Mouse (Mus musculus) cerebellum, adult 2 months (tissue): ENCODE results near the gene Kif3c. TPM values are rescaled to one million over a fixed set of nuclear protein-coding genes. Genes with fewer than 3 reads are reported as not detected.
A peak's percentile ranks its signal among the peaks of the same experiment; 100 is the strongest.

Source experiments
- DNase-seq, 2 experiments: peaks; one replicate each; pipeline ENCODE4 v3.0.0; 2021
- H3K27ac ChIP-seq: fragments of 200-500 bp; 2 replicates; pipeline ENCODE4 v1.5.1; 2012; ENCODE audit warnings: low read length, control low read depth, inconsistent platforms; ENCODE audit not compliant: insufficient read depth
- H3K27me3 ChIP-seq: fragments of 200-500 bp; 2 replicates; pipeline ENCODE4 v1.6.1; 2012; ENCODE audit warnings: inconsistent platforms, mild to moderate bottlenecking, low read length, moderate library complexity; ENCODE audit not compliant: control insufficient read depth, insufficient read depth
- H3K4me1 ChIP-seq: fragments of 200-500 bp; 2 replicates; pipeline ENCODE4 v1.6.1; 2011; ENCODE audit warnings: low read length; ENCODE audit not compliant: control insufficient read depth, insufficient read depth
- H3K4me3 ChIP-seq: fragments of 200-500 bp; replicated peaks from 2 replicates; pipeline ENCODE3; 2011; ENCODE audit warnings: mild to moderate bottlenecking, low read depth, low read length, control low read depth; ENCODE audit not compliant: insufficient read depth
- CTCF ChIP-seq: fragments of 200-500 bp; IDR thresholded peaks from 2 replicates; pipeline ENCODE4 v1.5.1; 2011; ENCODE audit warnings: low read depth, mild to moderate bottlenecking, control low read depth, low read length, moderate library complexity, borderline replicate concordance; ENCODE audit not compliant: insufficient read depth
- POLR2A ChIP-seq: fragments of 200-500 bp; IDR thresholded peaks from 2 replicates; pipeline ENCODE4 v1.6.1; 2011; ENCODE audit warnings: low read length, control low read depth, borderline replicate concordance; ENCODE audit not compliant: insufficient read depth
- WGBS: fragments of 180-500 bp; shearing (Covaris S2); methylation state at CpG from one replicate; pipeline ENCODE4 v1.1.7; 2018; 5-methylcytosine and 5-hydroxymethylcytosine counted together
- polyA plus RNA-seq: library from polyadenylated mRNA; depleted of rRNA; stranded (reverse); fragments of >200 nt; gene quantifications from 2 replicates; pipeline ENCODE4 v1.2.3, GENCODE M21; 2012

Gene Kif3c
- polyA plus RNA-seq, 1 experiment, result 118 TPM

DNA sequence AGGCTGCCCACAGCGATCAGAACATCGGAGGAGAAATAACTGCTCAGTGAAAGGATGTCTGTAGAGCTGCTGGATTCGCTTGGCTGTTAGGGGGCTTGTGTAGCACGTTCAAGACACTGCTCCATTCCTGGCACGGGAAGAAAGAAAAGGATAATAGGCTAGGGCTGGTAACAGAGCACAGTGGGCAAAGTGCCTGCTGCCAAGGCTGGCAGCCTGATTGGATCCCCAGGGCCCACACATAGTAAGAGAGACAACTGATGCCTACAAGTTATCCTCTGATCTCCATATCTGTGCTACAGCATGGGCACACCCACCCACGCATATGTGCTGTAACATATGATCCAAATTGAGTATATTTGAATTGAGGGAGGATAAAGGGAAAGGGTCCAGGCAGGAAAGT lies 41.7 kb downstream of the Kif3c start:
- DNase-seq, result no peak
- H3K4me3 ChIP-seq, result no peak overlapping the region
- no peak overlapping the region for H3K27ac ChIP-seq
- TF ChIP-seq POLR2A (no peak), CTCF (no peak)
- H3K4me1 ChIP-seq, result no peaks in the 10 kb centered on the region
- 22% methylated on average over 6 of the region's 6 CpGs for WGBS
- H3K27me3 ChIP-seq, result no peaks in the 10 kb centered on the region

DNA sequence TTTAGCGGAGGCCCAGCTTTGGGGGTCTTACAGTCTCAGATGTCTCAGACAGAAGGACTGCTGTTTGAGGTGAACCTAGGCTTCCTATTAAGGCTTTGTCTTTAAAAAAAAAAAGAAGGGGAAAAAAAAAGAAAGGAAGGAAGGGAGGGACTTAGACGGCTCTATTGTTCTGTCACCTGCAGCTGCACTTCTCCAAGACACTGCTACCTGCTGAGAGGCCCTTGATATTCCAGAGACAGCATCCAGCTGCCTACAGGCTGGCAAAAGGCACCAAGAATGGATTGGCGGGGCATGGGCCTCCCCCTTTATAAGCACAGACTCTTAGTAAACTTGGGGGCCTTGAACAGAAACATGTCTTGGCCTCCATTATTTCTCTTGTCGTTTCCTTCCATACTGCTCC lies 50.0 kb downstream of the Kif3c start:
- no peak for DNase-seq
- no peaks in the 10 kb centered on the region for H3K27me3 ChIP-seq
- no peaks in the 10 kb centered on the region; the same call in 1 of the 2 replicates for H3K4me1 ChIP-seq
- TF ChIP-seq CTCF, result no peak
- 83% methylated on average over 4 of the region's 4 CpGs for WGBS
- no peak overlapping the region for H3K27ac ChIP-seq
- no peak overlapping the region for H3K4me3 ChIP-seq

GRCm38 (mm10) chr12:3418761-3419160 lies 53.8 kb downstream of the Kif3c start:
- DNase-seq, result no peak
- TF ChIP-seq POLR2A, result no peak
- TF ChIP-seq CTCF, result no peak
- WGBS, result 89% methylated on average over 3 of the region's 3 CpGs
- Histone ChIP-seq H3K27me3 (no peaks in the 10 kb centered on the region), H3K27ac (no peak overlapping the region), H3K4me1 (no peaks in the 10 kb centered on the region; the same call in 1 of the 2 replicates), H3K4me3 (no peak overlapping the region)

DNA sequence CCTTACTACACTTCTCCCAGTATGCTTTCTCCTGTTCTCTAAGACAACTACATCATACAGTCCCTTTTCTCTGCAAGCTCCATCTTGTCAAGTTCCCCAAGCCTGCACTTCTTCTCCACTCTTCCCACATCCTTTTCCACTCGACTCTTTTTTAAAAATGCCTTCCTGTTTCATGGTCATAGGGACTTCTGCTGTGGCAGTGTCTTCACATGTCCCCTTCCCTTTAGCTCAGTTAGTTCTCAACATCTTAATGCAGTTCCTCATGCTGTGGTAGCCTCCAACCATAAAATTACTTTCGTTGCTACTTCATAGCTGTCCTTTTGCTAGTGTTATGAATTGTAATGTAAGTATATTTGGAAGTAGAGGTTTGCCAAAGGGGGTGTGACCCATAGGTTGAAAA lies 55.6 kb downstream of the Kif3c start:
- Histone ChIP-seq H3K4me1 (peaks cover 1% of the 10 kb centered on the region; the same call in 1 of the 2 replicates), H3K4me3 (no peak overlapping the region), H3K27ac (no peak overlapping the region), H3K27me3 (no peaks in the 10 kb centered on the region)
- no peak for DNase-seq
- TF ChIP-seq POLR2A, result no peak
- TF ChIP-seq CTCF, result no peak
- 87% methylated on average over 2 of the region's 2 CpGs for WGBS

GRCm38 (mm10) chr12:3422786-3423185 lies 57.9 kb downstream of the Kif3c start:
- 94% methylated on average over 1 of the region's 1 CpGs for WGBS
- Histone ChIP-seq H3K4me3 (no peak overlapping the region), H3K4me1 (peaks cover 3% of the 10 kb centered on the region; the same call in 1 of the 2 replicates), H3K27me3 (no peaks in the 10 kb centered on the region), H3K27ac (no peak overlapping the region)
- no peak for DNase-seq
- no peak for TF ChIP-seq CTCF
- TF ChIP-seq POLR2A, result no peak

GRCm38 (mm10) chr12:3424179-3424578 lies 59.2 kb downstream of the Kif3c start:
- no peak overlapping the region for H3K27ac ChIP-seq
- no peak for TF ChIP-seq POLR2A
- no peak for TF ChIP-seq CTCF
- 67% methylated on average over 2 of the region's 2 CpGs for WGBS
- H3K27me3 ChIP-seq, result no peaks in the 10 kb centered on the region
- H3K4me1 ChIP-seq, result 0 out of 2 replicates have a peak, but pooled peaks cover 3% of the 10 kb centered on the region
- peak in 1 of 2 experiments; percentile 28 for DNase-seq
- H3K4me3 ChIP-seq, result no peak overlapping the region

- 0 out of 2 replicates have a peak, but pooled peaks cover 3% of the 10 kb centered on the region for H3K4me1 ChIP-seq
- H3K27me3 ChIP-seq, result no peaks in the 10 kb centered on the region
- no peak for TF ChIP-seq POLR2A
- peak; percentile 44; the same call in 1 of the 2 replicates for TF ChIP-seq CTCF
- peak; percentile 32 to 60 for DNase-seq
- WGBS, result 39% methylated on average over 15 of the region's 15 CpGs
- peak overlapping the region; percentile 55 for H3K4me3 ChIP-seq
- H3K27ac ChIP-seq, result 0 out of 2 replicates have a peak overlapping the region, but pooled peaks have one; percentile 3
Measured at GRCm38 (mm10) chr12:3425375-3426341, 60.7 kb downstream of the Kif3c start.

- H3K27ac ChIP-seq, result peak within 1 kb of the TSS; percentile 73
- WGBS, result under 1% methylated on average over 53 of the region's 53 CpGs
- no peaks in the 10 kb centered on the region for H3K27me3 ChIP-seq
- peak; percentile 98 to 100 for DNase-seq
- 0 out of 2 replicates have a peak, but pooled peaks cover 3% of the 10 kb centered on the region for H3K4me1 ChIP-seq
- TF ChIP-seq POLR2A (peak; percentile 50), CTCF (no peak)
- peak within 1 kb of the TSS; percentile 79 for H3K4me3 ChIP-seq
Measured at GRCm38 (mm10) chr12:3426530-3427034, 61.6 kb downstream of the Kif3c start, which contains the start of gene Asxl2. Gene Asxl2, plus strand, starts transcription at chr12:3426857.
